Mouse (Mus musculus): ENCODE results near the gene Zbed4. TPM values are rescaled to one million over a fixed set of nuclear protein-coding genes. Genes with fewer than 3 reads are reported as not detected.
A peak's percentile ranks its signal among the peaks of the same experiment; 100 is the strongest.
"Not testable (repeated sequence)": the region's sequence is repeated elsewhere in the genome, so short reads cannot be mapped to it uniquely, and the experiment has no call there.

The Zbed4 gene
- total RNA-seq, 2 experiments from 2014 or later: 9.8 to 11.4 TPM

DNA sequence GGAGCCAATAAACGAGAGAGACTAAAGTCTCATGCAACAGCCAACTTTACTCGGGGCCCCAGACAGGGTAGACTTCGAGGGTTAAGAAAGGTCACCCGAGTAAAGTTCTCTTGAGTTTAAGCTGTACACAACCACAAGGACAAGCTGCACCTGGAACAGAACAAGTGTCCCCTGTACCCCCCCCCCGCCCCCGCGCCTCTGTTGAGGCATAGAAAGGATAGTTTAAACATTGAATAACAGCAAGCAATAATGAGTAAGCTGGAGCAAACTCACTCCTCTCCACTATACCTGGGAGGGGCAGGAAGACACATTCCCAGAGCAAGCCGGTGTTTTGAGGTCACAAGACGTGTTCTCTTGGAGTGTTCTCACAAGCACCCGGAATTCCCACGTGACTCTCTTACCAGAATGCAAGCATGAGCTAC, 48.5 kb downstream of the Zbed4 start:
- DNase-seq (ENCODE audit: low spot score in 2 of 2): no peak
- intact Hi-C loops (cut with DNase I): no loop called here

DNA sequence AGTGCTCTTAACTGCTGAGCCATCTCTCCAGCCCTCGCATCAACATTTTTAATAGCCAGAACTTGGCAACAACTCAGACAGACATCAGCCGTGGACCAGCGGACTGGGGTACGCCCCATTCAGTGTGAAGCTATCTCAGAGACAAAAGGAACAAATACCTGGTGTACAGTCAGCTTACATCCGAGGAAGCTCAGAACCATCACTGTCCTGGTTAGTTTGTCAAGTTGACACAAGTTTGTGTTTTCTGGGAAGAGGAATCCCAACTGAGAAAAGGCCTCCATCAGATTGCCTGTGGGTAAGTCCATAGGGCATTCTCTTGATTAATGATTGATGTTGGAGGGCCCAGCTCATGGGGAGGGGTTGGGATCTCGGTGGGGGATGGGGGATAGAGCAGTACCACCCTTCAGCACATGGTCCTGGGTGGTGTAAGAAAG, 49.5 kb downstream of the Zbed4 start:
- DNase-seq (ENCODE audit: low spot score in 2 of 2): no peak
- intact Hi-C loops (cut with DNase I): no loop called here

DNA sequence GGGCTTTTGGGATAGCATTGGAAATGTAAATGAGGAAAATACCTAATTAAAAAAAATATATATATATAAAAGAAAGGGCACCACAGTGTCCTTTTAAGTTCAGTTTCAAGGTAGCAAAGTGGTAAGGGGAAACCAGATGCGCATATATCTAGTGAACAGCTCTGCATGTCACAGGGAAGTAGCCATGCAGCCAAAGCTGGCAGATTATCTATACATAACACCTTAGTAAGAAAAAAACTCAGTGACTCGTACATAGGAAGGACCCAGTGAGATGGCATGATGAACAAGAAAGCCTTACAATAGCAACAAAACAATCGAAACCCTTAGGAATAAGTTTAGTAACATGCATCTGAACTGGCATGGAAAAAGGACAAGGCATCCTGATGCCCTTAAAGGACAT, 50.4 kb downstream of the Zbed4 start:
- intact Hi-C loops (cut with DNase I): no loop called here
- DNase-seq (ENCODE audit: low spot score in 2 of 2): no peak

DNA sequence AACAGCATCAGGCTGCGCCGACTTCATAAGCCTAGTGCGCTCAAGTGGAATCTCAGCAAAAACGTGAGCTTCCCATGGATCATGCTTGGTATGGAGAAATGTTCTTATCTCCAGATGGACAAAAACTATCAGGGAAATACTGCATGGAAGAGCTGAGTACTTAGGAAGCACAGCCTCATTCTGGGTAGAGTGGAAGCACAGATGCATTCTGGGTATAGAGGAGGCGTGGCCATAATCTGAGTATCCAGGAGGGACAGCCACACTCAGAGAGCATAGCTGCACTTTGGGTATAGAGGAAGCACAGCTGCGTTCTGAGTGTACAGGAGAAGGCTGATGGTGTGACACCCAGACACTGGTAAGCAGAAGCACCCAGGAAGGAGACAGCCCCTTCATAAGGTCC, 50.9 kb downstream of the Zbed4 start:
- no peak for DNase-seq (ENCODE audit: low spot score in 2 of 2)
- intact Hi-C loops (cut with DNase I): no loop called here

DNA sequence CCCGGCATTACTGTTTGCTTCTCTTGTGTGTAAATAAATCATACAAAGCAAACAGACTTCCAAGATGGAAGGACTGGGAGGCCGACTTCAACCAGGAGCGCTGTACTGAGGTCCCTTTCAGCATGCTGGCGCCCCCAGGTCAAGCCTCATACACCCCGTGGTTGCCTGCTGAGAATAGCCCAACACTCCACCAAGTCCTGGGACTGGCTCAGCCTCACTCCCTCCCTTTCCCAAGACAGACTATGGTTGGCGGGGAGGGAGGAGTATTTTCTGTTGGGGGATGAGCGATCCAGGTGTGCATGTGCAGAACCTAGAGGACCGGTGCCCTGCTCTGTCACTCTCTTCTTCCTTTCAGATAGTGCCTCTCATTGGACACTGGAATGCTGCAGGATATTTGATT, 56.7 kb downstream of the Zbed4 start:
- intact Hi-C loops (cut with DNase I): no loop called here
- no peak for DNase-seq (ENCODE audit: low spot score in 2 of 2)

DNA sequence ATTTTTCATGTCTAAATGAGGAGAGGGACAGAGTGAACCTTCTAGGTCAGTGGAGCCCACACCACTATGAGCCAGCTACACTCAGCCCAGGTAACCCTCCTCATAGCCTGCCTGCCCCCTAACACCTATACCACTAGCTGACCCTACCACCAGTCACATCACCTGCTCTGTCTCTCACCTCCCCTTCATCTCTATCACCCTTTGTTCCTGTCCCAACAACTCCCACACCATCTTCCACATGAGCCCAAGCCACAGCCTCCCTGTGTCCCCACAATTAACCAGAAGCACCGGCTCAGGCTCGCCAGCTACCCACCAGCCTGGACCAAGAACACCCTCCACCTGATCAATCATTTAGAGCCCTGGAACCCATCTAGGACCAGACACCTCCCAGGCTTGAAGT, 58.9 kb downstream of the Zbed4 start:
- DNase-seq (ENCODE audit: low spot score in 2 of 2): no peak
- intact Hi-C loops (cut with DNase I): no loop called here

DNA sequence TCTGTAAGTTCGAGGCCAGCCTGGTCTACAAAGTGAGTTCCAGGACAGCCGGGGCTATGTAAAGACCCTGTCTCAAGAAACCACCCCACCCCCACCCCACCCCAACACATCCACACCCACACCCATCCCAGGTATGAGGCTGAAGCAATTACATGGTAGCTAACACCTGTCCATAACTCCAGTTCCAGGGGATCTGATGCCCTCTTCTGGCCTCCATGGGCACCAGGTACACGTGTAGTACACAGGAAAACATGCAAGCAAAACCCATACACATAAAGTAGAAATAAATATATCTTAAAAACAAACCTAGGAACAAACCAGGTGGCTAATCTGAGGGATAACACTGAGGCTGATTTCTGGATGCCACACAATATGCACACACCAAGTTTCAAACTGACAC, 61.8 kb downstream of the Zbed4 start:
- DNase-seq (ENCODE audit: low spot score in 2 of 2): no peak
- intact Hi-C loops (cut with DNase I): no loop called here

DNA sequence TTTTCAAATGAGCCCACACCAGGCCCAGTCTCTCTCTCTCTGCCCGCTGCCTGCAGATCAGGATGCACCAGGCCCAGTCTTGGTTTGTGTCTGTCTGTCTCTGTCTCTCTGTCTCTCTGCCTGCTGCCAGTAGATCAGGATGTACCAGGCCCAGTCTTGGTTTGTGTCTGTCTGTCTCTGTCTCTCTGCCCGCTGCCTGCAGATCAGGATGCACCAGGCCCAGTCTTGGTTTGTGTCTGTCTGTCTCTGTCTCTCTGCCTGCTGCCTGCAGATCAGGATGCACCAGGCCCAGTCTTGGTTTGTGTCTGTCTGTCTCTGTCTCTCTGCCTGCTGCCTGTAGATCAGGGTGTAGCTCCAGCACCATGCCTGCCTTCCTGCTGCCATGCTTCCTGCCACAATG, 62.4 kb downstream of the Zbed4 start:
- DNase-seq (ENCODE audit: low spot score in 2 of 2); intact Hi-C loops (cut with DNase I): not testable (repeated sequence)

DNA sequence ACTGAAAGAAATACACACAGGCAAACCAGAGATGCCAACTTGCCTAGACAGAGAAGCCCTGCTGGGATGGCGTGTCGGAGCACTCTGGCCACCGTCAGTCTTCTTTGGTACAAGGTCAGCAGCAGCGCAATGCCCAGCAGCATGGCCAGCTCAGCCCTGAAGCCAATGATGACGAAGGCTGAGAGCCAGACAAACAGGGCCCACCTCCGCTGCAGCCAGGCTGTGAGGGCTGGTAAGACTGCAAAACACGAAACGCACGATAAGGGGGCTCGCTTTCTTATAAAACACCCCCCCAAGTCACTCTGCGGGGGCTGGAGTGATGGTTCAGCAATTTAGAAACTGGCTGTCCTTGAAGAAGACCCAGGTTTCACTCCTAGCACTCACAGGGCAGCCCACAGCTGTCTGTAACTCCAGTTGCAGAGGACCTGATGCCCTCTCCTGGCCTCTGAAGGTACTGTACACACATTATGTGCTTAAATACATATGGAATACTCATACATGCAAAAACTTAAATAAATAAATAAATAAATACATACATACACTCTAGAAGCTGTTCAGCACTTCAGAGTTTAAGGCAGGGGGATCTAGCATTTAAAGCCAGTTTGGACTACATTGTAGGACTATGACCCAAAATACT, 63.1 kb downstream of the Zbed4 start:
- no peak for DNase-seq (ENCODE audit: low spot score in 2 of 2)
- intact Hi-C loops (cut with DNase I): no loop called here

DNA sequence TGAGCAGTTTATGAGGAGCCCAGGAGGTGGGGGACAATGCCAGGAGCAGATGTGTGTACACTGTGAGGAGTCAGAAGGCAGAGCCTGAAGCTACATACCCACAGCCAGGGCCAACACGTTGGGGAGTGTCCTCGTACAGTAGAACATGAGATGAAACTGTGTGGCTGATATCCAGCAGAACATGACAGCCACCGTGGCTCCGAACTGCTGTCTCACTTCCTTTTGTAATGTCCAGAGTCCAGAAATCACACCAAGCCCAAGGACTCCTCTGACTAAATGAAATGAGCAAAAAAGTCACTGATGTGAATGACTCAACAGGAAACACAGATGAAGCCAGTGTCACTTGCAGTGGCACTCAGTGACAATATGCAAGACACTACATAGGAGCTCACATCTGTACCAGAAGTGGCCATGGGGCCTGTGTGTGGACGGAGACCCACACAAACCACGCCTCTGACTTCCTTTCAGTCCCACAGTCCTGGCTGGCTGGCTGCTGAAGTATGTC, 63.8 kb downstream of the Zbed4 start:
- intact Hi-C loops (cut with DNase I): no loop called here
- no peak for DNase-seq (ENCODE audit: low spot score in 2 of 2)

DNA sequence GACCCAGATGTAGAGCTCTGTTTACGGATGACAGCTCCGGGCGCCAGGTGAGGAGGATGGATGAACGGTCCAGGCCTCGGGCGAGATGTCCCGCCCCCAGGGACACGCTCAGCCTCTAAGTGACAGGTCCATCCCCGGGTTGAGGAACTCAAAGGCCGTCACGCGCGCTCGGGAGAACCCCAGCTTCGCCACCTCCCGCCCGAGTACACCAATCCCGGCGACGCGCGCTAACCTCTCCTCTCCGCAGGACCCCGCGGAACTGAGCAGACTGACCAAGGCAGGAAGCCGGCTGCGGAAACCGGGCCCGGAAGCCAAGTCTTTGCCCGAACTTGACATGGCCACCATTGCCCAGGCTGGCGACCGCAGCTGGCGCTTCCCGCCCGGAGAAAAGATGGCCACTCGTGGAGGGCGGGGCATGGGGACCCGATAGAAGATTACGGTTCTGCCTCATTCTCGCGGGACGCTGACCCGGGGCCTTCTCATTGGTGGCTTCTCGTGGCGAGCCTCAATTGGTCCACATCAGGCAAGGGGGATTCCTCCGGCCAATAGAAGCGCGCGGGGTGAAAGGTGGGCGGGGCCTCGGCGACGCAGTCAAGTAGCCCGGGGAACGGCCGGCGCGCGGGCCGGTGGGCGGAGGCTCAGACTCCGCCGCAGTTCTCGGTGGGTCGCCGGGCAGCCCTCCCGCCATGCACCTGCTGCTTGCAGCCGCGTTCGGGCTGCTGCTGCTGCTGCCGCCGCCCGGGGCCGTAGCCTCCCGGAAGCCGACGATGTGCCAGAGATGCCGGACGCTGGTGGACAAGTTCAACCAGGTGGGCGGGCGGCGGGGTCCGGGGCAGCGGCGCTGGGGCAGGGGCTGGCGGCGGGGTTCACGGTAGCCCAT, 67.8 kb downstream of the Zbed4 start, which contains the start of the genes Alg12 and Creld2:
Alg12 (minus strand) TSS at position 293 of the 880 bp plus-strand sequence.
Creld2 (plus strand) TSS at position 621 of the 880 bp plus-strand sequence.
- intact Hi-C loops (cut with DNase I): no loop called here
- DNase-seq (ENCODE audit: low spot score in 2 of 2): peak; percentile 99 to 100

DNA sequence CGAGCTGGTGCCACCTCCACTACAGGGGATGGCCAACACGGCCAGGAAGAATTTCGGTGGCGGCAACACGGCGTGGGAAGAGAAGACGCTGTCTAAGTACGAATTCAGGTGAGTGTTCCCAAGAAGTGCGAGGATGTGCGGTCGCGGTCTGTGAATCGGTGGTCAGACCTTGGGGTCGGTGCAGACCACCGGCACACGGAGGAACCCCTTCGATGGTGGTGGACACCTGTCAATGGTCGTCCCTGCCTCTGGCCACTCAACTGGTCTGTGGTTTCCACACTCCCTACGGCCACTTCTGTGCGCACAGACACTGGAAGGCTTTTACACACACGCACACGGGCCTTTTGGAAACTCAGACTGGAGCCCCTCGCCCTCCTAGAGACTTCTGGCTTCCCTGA, 68.4 kb downstream of the Zbed4 start:
- DNase-seq (ENCODE audit: low spot score in 2 of 2): no peak
- intact Hi-C loops (cut with DNase I): loop anchor here (10.0 kb wide), 1 partner anchor 235 kb away; the partner anchor contains the start of gene Panx2

DNA sequence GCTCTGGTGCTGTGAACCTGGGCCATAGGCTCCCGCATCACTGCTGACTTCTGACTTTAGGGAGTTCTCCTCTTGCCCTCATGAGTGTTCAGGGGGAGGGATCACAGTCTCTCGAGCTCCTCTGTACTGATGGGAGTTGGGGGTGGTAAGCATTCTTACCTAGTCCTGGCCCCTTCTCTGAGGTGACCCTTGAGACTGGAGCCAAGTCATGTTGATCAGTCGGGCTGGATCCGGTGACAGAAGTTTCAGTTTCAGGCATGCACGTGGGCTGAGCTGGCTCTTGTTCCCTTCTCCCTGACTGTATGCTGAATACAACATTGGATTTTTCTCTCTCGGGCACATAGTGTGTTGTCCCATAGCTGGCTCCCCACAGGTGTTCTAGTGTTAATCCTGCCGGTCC, 69.9 kb downstream of the Zbed4 start:
- intact Hi-C loops (cut with DNase I): loop anchor here (10.0 kb wide), 1 partner anchor 233 kb away; the partner anchor contains the start of gene Panx2
- no peak for DNase-seq (ENCODE audit: low spot score in 2 of 2)

DNA sequence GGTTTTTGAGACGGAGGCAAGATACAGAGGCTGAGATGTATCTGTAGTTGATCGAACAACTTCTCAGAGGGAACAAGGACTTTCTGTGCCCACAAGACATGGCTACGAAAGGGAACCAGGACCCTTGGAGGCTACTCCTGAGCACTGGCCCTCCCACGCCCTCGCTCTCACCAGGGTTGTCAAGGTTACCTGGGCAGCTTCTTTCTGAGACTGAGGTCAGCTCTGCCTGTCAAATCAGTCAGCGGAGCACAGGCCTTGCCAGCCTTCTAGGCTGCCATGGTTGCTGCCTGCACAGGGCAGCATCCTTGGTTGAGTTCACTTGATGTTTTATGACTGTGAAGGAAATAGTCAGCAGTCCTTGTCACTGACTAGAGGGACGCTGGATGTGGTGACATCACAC, 71.1 kb downstream of the Zbed4 start:
- no peak for DNase-seq (ENCODE audit: low spot score in 2 of 2)
- intact Hi-C loops (cut with DNase I): loop anchor here (10.0 kb wide), 1 partner anchor 232 kb away; the partner anchor contains the start of gene Panx2

DNA sequence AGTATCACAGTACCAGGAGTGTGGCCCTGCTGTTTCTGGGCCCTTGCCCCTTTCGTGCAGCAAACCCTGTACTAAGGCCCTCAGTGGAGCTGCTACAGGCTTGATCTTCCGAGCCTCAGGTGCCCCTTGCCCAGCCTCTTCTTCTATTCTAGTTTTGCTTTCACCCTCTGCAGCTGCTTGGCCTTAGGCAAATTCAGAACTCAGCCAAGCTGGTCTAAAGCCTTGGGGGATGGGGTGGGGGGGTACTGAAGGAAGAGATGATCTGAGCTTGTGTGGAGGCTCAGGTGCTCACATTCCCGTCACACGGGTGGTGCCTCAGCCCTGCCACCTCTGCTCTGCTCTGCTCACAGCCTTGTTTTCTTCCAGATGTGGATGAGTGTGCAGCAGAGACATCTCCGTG, 71.9 kb downstream of the Zbed4 start:
- intact Hi-C loops (cut with DNase I): loop anchor here (10.0 kb wide), 1 partner anchor 231 kb away; the partner anchor contains the start of gene Panx2

DNA sequence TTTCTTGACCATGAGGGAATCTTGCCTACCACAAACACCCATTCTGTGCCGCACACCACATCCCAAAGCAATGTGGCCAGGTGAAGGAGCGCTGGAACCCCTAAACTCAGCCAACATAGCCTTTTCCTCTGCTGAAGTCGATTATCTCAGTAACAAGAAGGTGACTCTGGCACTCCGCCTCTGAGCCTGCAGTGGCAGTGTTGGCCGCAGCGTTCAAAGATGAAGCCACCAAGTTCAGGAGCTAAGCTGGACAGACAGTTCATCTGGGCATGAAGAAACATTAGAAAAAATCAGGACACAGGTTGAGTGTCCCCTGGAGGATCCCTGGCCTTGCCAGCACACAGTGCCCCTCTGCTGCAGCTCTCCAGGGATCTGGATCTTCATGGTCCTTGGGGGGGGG, 76.0 kb downstream of the Zbed4 start:
- DNase-seq (ENCODE audit: low spot score in 2 of 2): no peak
- intact Hi-C loops (cut with DNase I): loop anchor here (5.0 to 10.0 kb wide), 2 partner anchors 35 to 227 kb away; partner anchors contain the start of genes Panx2 and Pim3

More for the DNA sequence above, 71.9 kb downstream of the Zbed4 start:
- DNase-seq (ENCODE audit: low spot score in 2 of 2): no peak

DNA sequence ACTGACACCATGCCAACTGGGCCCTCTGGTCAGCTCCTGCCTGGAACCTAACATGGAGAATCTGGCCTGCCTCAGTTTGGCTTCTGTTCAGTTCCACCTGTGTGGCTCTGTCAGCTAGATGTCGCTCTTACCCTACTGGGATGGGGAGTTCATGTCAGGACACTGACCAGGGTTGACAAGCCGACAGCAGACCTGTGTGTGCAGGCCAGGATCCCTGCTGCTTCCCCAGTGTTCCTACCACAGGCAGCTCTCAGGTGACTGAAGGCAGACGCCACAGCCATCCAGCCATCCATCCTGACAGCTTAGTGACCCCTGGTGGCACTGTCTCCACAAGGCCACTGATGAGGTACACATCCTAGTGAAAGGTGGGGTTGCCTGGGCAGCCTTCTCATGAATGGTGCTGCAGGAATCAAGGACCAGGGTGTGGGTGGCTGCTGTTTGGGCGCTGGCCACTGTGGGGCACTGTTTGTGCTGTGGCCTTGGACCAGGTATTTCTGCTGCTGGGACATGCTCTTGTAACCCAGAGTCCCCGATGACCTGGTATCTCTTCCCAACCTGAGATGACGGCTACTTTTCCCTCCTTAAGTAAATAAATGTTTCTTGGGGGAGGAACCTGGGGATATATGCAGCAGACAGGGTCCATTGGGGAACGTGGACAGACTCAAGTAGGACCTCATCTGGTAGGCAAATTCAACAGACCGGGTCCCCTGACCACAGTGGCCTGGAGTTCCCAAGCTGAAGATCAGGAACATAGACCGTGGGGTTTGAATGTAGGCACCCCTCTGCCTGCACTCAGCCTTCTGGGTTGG, 76.7 kb downstream of the Zbed4 start:
- peak in 1 of 2 experiments; percentile 38 for DNase-seq (ENCODE audit: low spot score in 2 of 2)
- intact Hi-C loops (cut with DNase I): loop anchor here (1.0 to 10.0 kb wide), 4 partner anchors 34 to 227 kb away; partner anchors contain the start of genes Panx2 and Pim3

DNA sequence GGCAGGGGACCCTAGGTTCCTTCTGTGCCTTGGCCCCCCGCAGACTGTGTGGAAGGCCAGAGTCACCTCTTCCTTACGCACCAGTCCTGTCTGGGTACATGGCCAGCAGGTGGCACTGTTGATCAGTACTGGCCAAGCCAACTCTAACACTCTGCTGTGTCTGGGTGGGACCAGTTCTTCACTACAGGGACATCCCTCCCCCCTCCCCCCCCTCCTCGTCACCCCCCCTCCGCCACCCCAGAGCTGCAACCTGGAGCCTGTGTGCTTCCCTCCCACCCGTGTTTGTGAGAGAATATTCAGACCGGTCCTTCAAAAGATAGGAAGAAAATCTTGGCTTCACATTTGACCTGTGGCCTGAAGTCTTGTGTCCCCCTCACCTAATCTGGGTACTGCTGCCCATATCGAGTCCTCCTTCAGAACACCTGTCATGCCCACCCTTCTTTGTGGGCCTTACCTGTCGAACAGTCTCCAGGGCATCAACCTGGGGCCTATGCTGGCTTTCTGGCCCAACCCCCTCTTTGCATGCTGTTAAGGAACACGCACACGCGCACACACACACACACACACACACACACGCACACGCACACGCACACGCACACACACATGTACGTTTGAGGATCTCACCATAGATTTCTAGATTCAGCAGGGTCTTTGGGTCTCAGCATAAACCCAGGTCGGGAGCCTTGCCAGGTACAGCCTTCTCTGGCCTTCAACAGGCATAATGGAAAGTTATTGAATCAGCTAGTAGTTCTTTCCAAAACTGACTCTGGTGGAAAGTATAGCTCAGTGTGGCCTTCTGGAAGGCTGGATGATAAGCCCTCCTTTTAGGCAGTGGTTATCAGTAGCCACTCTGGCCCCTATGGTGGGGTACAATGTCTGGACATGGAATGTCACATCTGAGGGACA, 77.6 kb downstream of the Zbed4 start:
- DNase-seq (ENCODE audit: low spot score in 2 of 2): peak; percentile 79 to 87
- intact Hi-C loops (cut with DNase I): loop anchor here (1.0 to 10.0 kb wide), 4 partner anchors 33 to 226 kb away; partner anchors contain the start of genes Panx2 and Pim3

Measured in left cerebral cortex, postnatal 36 days (tissue).